Mouse (Mus musculus) adrenal gland, adult 8-10 months (tissue): Measurements from ENCODE around the gene Vsig10l. TPM values are rescaled to one million over a fixed set of nuclear protein-coding genes. Genes with fewer than 3 reads are reported as not detected.

Experiments used
- microRNA-seq, 2 experiments: library from miRNA; unstranded; fragments of <30 nt; microRNA quantifications; one replicate each; pipeline ENCODE4 v1.2.0; 2022
- total RNA-seq, 4 experiments: library from RNA; stranded (reverse); gene quantifications; 2 replicates each; pipeline ENCODE4 v1.2.4; 2022

The Vsig10l gene
- total RNA-seq, 4 experiments from 2014 or later: 1.3 to 4.3 (median 3.1) TPM

Small RNA genes lying within 50 kb of the gene (microRNA-seq; reads per million reads assigned to microRNA genes)
- gene Mir7051: 0.18 to 1.8 reads per million in 2 experiments

Other genes starting within 250 kb of the Vsig10l start
- gene Zfp715, start 149.9 kb upstream of the Vsig10l start, total RNA-seq: 10 to 100 TPM; 19.4 to 29.3 (median 24.1) TPM
- not detected for gene Siglecf, start 111.8 kb upstream of the Vsig10l start, total RNA-seq
- gene Siglecg, start 54.9 kb upstream of the Vsig10l start, total RNA-seq: under 1 TPM; 0.12 to 0.52 (median 0.38) TPM
- not detected for gene Lim2, start 35.5 kb upstream of the Vsig10l start, total RNA-seq
- gene Nkg7, start 26.1 kb upstream of the Vsig10l start, total RNA-seq: 1 to 10 TPM in 3 of 4 experiments, under 1 TPM in 1; 0.77 to 1.3 (median 1.1) TPM
- gene Cldnd2, start 22.4 kb upstream of the Vsig10l start, total RNA-seq: not detected
- 100 to 1,000 TPM; 286 to 399 (median 360) TPM for gene Etfb, start 19.1 kb upstream of the Vsig10l start, total RNA-seq
- 1 to 10 TPM in 1 of 4 experiments, under 1 TPM in 2, not detected in 1; 0.35 to 3.3 (median 0.80) TPM for gene Gm45233, start 19.0 kb upstream of the Vsig10l start, total RNA-seq
- 1 to 10 TPM; 2.9 to 4.8 (median 3.6) TPM for gene Iglon5, start 26.9 kb downstream of the Vsig10l start, total RNA-seq
- gene 4931406B18Rik, start 42.8 kb downstream of the Vsig10l start, total RNA-seq: not detected
- gene Cd33, start 81.3 kb downstream of the Vsig10l start, total RNA-seq: 1 to 10 TPM; 4.0 to 7.3 (median 5.9) TPM
- gene Zfp658, start 99.1 kb downstream of the Vsig10l start, total RNA-seq: 1 to 10 TPM; 2.8 to 4.1 (median 3.5) TPM
- 10 to 100 TPM; 17.8 to 22.1 (median 19.4) TPM for gene Zfp719, start 116.5 kb downstream of the Vsig10l start, total RNA-seq
- gene Zfp819, start 144.0 kb downstream of the Vsig10l start, total RNA-seq: not detected
- gene Ceacam18, start 171.6 kb downstream of the Vsig10l start, total RNA-seq: under 1 TPM in 3 of 4 experiments, not detected in 1; 0.15 to 0.22 (median 0.19) TPM
- 1 to 10 TPM; 2.3 to 4.3 (median 3.5) TPM for gene Siglece, start 197.0 kb downstream of the Vsig10l start, total RNA-seq
- gene Ctu1, start 208.9 kb downstream of the Vsig10l start, total RNA-seq: 10 to 100 TPM; 11.5 to 13.4 (median 12.6) TPM
- gene Klk14, start 227.3 kb downstream of the Vsig10l start, total RNA-seq: not detected
- under 1 TPM in 2 of 4 experiments, not detected in 2; 0.15 to 0.16 TPM for gene Klk13, start 249.4 kb downstream of the Vsig10l start, total RNA-seq